Mouse (Mus musculus): Measurements from ENCODE around the gene Kcne1.

Gene Kcne1

GRCm38 (mm10) chr16:92357023-92357422 lies 2.2 kb downstream of the Kcne1 start:
- no peak for DNase-seq (ENCODE audit: extremely low spot score)

- DNase-seq (ENCODE audit: extremely low spot score), result no peak
Measured at GRCm38 (mm10) chr16:92355982-92356381, 3.3 kb downstream of the Kcne1 start.

GRCm38 (mm10) chr16:92355366-92355765 lies 3.9 kb downstream of the Kcne1 start:
- no peak for DNase-seq (ENCODE audit: extremely low spot score)

- no peak for DNase-seq (ENCODE audit: extremely low spot score)
Measured at GRCm38 (mm10) chr16:92353897-92354296, 5.4 kb downstream of the Kcne1 start.

- no peak for DNase-seq (ENCODE audit: extremely low spot score)
Measured at GRCm38 (mm10) chr16:92353295-92353694, 6.0 kb downstream of the Kcne1 start.

- DNase-seq (ENCODE audit: extremely low spot score), result no peak
Measured at GRCm38 (mm10) chr16:92348941-92349340, 10.3 kb downstream of the Kcne1 start.

GRCm38 (mm10) chr16:92346297-92346916 lies 12.9 kb downstream of the Kcne1 start:
- DNase-seq (ENCODE audit: extremely low spot score), result peak; percentile 60

- no peak for DNase-seq (ENCODE audit: extremely low spot score)
Measured at GRCm38 (mm10) chr16:92345177-92345576, 14.1 kb downstream of the Kcne1 start.

GRCm38 (mm10) chr16:92340612-92341511 lies 18.4 kb downstream of the Kcne1 start:
- peak; percentile 76 for DNase-seq (ENCODE audit: extremely low spot score)

GRCm38 (mm10) chr16:92336280-92336679 lies 23.0 kb downstream of the Kcne1 start:
- peak; percentile 85 for DNase-seq (ENCODE audit: extremely low spot score)

GRCm38 (mm10) chr16:92334600-92334999 lies 24.7 kb downstream of the Kcne1 start:
- no peak for DNase-seq (ENCODE audit: extremely low spot score)

- DNase-seq (ENCODE audit: extremely low spot score), result no peak
Measured at GRCm38 (mm10) chr16:92330966-92331365, 28.3 kb downstream of the Kcne1 start.

GRCm38 (mm10) chr16:92327911-92328310 lies 31.4 kb downstream of the Kcne1 start:
- no peak for DNase-seq (ENCODE audit: extremely low spot score)

GRCm38 (mm10) chr16:92325062-92325406 lies 34.2 kb downstream of the Kcne1 start:
- DNase-seq (ENCODE audit: extremely low spot score), result no peak

- no peak for DNase-seq (ENCODE audit: extremely low spot score)
Measured at GRCm38 (mm10) chr16:92324309-92325061, 34.8 kb downstream of the Kcne1 start.

GRCm38 (mm10) chr16:92321341-92321740 lies 37.9 kb downstream of the Kcne1 start, which contains the start of gene Fam243:
Gene Fam243, minus strand, starts transcription at chr16:92321441.
- no peak for DNase-seq (ENCODE audit: extremely low spot score)

- no peak for DNase-seq (ENCODE audit: extremely low spot score)
Measured at GRCm38 (mm10) chr16:92320361-92320760, 38.9 kb downstream of the Kcne1 start.

GRCm38 (mm10) chr16:92319353-92320109 lies 39.7 kb downstream of the Kcne1 start:
- peak; percentile 43 for DNase-seq (ENCODE audit: extremely low spot score)

GRCm38 (mm10) chr16:92316049-92316738 lies 43.1 kb downstream of the Kcne1 start:
- DNase-seq (ENCODE audit: extremely low spot score), result no peak

- peak; percentile 55 for DNase-seq (ENCODE audit: extremely low spot score)
Measured at GRCm38 (mm10) chr16:92313953-92314741, 45.1 kb downstream of the Kcne1 start.

Data from embryo, embryonic 9.5 days (tissue).